Mouse (Mus musculus) intestine, postnatal 0 days (tissue): Measurements from ENCODE around the gene Olfr1382. TPM values are rescaled to one million over a fixed set of nuclear protein-coding genes. Genes with fewer than 3 reads are reported as not detected.
"Not testable (repeated sequence)": the region's sequence is repeated elsewhere in the genome, so short reads cannot be mapped to it uniquely, and the experiment has no call there.

ENCODE experiments used
- ATAC-seq: fragments of 200-750 bp; cut with Nextera tagmentation; 2 replicates; pipeline ENCODE4 v1.8.0; 2017; ENCODE audit warnings: mild to moderate bottlenecking, moderate TSS enrichment, moderate library complexity
- H3K27ac ChIP-seq: fragments of 300-500 bp; sonication (generic); 2 replicates; pipeline ENCODE4 v1.5.1; 2014; ENCODE audit warnings: mild to moderate bottlenecking, low read depth, low read length, moderate library complexity
- H3K27me3 ChIP-seq: fragments of 300-500 bp; sonication (generic); replicated peaks from 2 replicates; pipeline ENCODE4 v1.6.1; 2014; ENCODE audit warnings: low read length, mixed read lengths; ENCODE audit not compliant: control insufficient read depth, insufficient read depth
- H3K36me3 ChIP-seq: fragments of 300-500 bp; sonication (generic); 2 replicates; pipeline ENCODE4 v1.6.1; 2014; ENCODE audit warnings: mild to moderate bottlenecking, moderate library complexity; ENCODE audit not compliant: control insufficient read depth, insufficient read depth
- H3K4me1 ChIP-seq: fragments of 300-500 bp; sonication (generic); replicated peaks from 2 replicates; pipeline ENCODE4 v1.6.1; 2014; ENCODE audit warnings: antibody characterized with exemption, low read length, mixed read lengths; ENCODE audit not compliant: control insufficient read depth, insufficient read depth
- H3K4me2 ChIP-seq: fragments of 300-500 bp; sonication (generic); replicated peaks from 2 replicates; pipeline ENCODE4 v1.6.1; 2014; ENCODE audit warnings: low read depth, mild to moderate bottlenecking, moderate library complexity
- H3K4me3 ChIP-seq: fragments of 300-500 bp; sonication (generic); 2 replicates; pipeline ENCODE4 v1.5.1; 2014; ENCODE audit warnings: low read depth, low read length
- H3K9ac ChIP-seq: fragments of 300-500 bp; sonication (generic); 2 replicates; pipeline ENCODE4 v1.6.1; 2014; ENCODE audit warnings: mild to moderate bottlenecking, low read depth, low read length
- H3K9me3 ChIP-seq: fragments of 300-500 bp; sonication (generic); 2 replicates; pipeline ENCODE4 v1.6.1; 2016; ENCODE audit warnings: mixed run types; ENCODE audit not compliant: control insufficient read depth
- CTCF ChIP-seq: sonication (generic); IDR thresholded peaks from 2 replicates; pipeline ENCODE4 v1.5.1; 2016; ENCODE audit warnings: low read depth, mild to moderate bottlenecking, control low read depth, antibody characterized with exemption, moderate library complexity
- WGBS: fragments of 180-500 bp; shearing (Covaris S2); extraction: QIAGEN DNeasy Blood & Tissue Kit; methylation state at CpG from one replicate; pipeline ENCODE4 v1.1.7; 2014; 5-methylcytosine and 5-hydroxymethylcytosine counted together
- polyA plus RNA-seq: library from polyadenylated mRNA; unstranded; fragments of >200 nt; fragmentation: Nextera tagmentation; extraction: Ambion mirVana; gene quantifications from 2 replicates; pipeline ENCODE4 v1.2.1, GENCODE M21; 2015

Olfr1382 gene
- polyA plus RNA-seq, 1 experiment from 2014 or later, result not detected

- not testable (repeated sequence) for H3K9me3 ChIP-seq, H3K27ac ChIP-seq, H3K4me2 ChIP-seq, H3K36me3 ChIP-seq, H3K9ac ChIP-seq, H3K27me3 ChIP-seq, H3K4me1 ChIP-seq, ATAC-seq, H3K4me3 ChIP-seq
- WGBS, result 72% methylated on average over 3 of the region's 3 CpGs
- TF ChIP-seq CTCF, result peak; percentile 46
Measured at GRCm38 (mm10) chr11:49554033-49554432, 26.0 kb downstream of the Olfr1382 start.

- H3K4me3 ChIP-seq, ATAC-seq, H3K9me3 ChIP-seq, H3K9ac ChIP-seq, H3K4me1 ChIP-seq, H3K36me3 ChIP-seq, H3K4me2 ChIP-seq, H3K27me3 ChIP-seq, H3K27ac ChIP-seq: not testable (repeated sequence)
- 76% methylated on average over 5 of the region's 5 CpGs for WGBS
Measured at GRCm38 (mm10) chr11:49556578-49556977, 28.5 kb downstream of the Olfr1382 start, which contains the start of gene Olfr1380. TSS of gene Olfr1380 (plus strand) at chr11:49556878.

GRCm38 (mm10) chr11:49575054-49575453, 47.0 kb downstream of the Olfr1382 start:
- H3K4me2 ChIP-seq, H3K36me3 ChIP-seq, H3K4me3 ChIP-seq, H3K27me3 ChIP-seq, H3K9ac ChIP-seq, ATAC-seq, H3K9me3 ChIP-seq, H3K4me1 ChIP-seq, H3K27ac ChIP-seq: not testable (repeated sequence)
- WGBS, result 36% methylated on average over 2 of the region's 2 CpGs
- TF ChIP-seq CTCF, result peak; percentile 40; the same call in 1 of the 2 replicates

GRCm38 (mm10) chr11:49580452-49580851, 52.4 kb downstream of the Olfr1382 start:
- WGBS, result 71% methylated on average over 8 of the region's 8 CpGs
- not testable (repeated sequence) for H3K36me3 ChIP-seq, H3K9ac ChIP-seq, H3K4me2 ChIP-seq, H3K9me3 ChIP-seq, H3K4me3 ChIP-seq, ATAC-seq, H3K27ac ChIP-seq, H3K27me3 ChIP-seq, H3K4me1 ChIP-seq

Other genes with a start within 250 kb of the Olfr1382 start
- 0.16 TPM in 1 of 2 replicates, not detected in the other for gene Olfr1393, start 249.9 kb upstream of the Olfr1382 start, polyA plus RNA-seq
- 0.08 TPM in 1 of 2 replicates, not detected in the other for gene Olfr1392, start 243.0 kb upstream of the Olfr1382 start, polyA plus RNA-seq
- not detected in 2 replicates for gene Olfr10, start 223.5 kb upstream of the Olfr1382 start, polyA plus RNA-seq
- gene Olfr1391, start 205.5 kb upstream of the Olfr1382 start, polyA plus RNA-seq, result not detected in 2 replicates
- not detected in 2 replicates for gene Olfr1390, start 193.1 kb upstream of the Olfr1382 start, polyA plus RNA-seq
- not detected in 2 replicates for gene Olfr1389, start 105.2 kb upstream of the Olfr1382 start, polyA plus RNA-seq
- gene Olfr1388, start 91.6 kb upstream of the Olfr1382 start, polyA plus RNA-seq, result 0.10 TPM in 2 replicates
- gene Olfr1387, start 72.9 kb upstream of the Olfr1382 start, polyA plus RNA-seq, result not detected in 2 replicates
- gene Olfr1386, start 63.2 kb upstream of the Olfr1382 start, polyA plus RNA-seq, result not detected in 2 replicates
- not detected in 2 replicates for gene Olfr1385, start 39.2 kb upstream of the Olfr1382 start, polyA plus RNA-seq
- not detected in 2 replicates for gene Olfr1384, start 21.5 kb upstream of the Olfr1382 start, polyA plus RNA-seq
- not detected in 2 replicates for gene Olfr1383, start 8.6 kb upstream of the Olfr1382 start, polyA plus RNA-seq
- gene Olfr1381, start 15.2 kb downstream of the Olfr1382 start, polyA plus RNA-seq, result not detected in 2 replicates
- gene Olfr1380, start 28.6 kb downstream of the Olfr1382 start, polyA plus RNA-seq, result not detected in 2 replicates
- 3.9 and 4.0 TPM in 2 replicates for gene Flt4, start 81.0 kb downstream of the Olfr1382 start, polyA plus RNA-seq
- 3.2 and 4.4 TPM in 2 replicates for gene Scgb3a1, start 135.4 kb downstream of the Olfr1382 start, polyA plus RNA-seq
- gene Cnot6, start 184.5 kb downstream of the Olfr1382 start, polyA plus RNA-seq, result 27.2 and 31.3 TPM in 2 replicates